Mouse (Mus musculus) cerebral cortex, adult 2 months (tissue): ENCODE results near the gene Fndc3b.

Experiments
- WGBS: fragments of 180-500 bp; shearing (Covaris S2); methylation state at CpG from one replicate; pipeline ENCODE4 v1.1.7; 2018; 5-methylcytosine and 5-hydroxymethylcytosine counted together

Gene Fndc3b

DNA sequence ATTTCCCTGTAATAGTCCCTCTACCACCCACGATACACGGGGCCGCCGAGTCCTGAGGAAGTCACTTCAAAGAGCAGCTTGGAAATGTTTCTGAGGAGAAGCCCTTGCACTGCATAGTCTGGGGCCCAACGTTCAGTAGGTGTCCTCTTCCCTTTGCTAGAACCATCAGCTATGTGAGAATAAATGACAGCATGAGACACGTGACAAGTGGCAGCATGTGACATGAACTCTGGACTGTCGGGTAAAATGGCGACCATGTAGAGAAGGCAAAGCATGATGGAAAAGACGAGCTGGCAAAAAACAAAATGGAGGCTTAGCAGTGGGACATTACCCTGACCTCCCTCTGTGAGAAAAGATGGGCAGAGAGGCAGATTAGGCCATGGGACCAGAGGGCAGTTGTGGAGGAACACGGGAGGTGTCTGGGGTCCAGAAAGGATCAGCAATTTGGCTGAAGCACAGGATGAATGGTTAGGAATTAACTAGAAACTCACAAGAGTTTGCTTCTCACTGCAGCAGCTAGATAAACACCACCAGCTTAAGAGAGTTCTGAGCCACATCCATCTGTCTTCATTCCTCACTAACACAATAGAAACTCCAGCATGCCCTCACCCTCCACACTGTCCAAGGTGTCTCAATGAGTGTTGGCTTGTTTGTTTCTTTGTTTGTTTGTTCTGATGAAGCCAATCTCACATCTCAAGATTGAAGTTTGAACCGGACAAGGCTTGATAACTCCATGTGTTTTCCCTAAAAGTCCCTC is 118.2 kb downstream of the Fndc3b start:
- 76% methylated on average over 11 of the region's 11 CpGs for WGBS

DNA sequence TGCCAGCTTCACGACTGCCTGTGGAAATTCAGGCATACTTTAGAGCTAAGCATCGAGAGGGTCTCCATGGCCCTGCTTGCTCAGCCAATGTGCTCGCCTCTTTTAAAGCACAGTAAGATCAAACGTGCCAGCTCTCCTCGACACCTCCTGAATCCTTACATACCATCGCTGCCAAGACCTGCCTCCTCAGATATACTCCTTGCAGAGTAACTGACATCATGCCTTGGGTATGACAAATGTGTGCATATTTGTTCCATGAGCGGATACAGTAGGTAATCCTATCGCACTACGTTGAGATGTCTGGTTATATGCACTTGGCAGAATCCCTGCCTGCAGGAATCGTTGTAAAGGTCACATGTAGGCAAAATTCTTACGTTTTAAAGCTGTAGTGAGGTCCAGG is 120.3 kb downstream of the Fndc3b start:
- WGBS, result 71% methylated on average over 11 of the region's 11 CpGs

DNA sequence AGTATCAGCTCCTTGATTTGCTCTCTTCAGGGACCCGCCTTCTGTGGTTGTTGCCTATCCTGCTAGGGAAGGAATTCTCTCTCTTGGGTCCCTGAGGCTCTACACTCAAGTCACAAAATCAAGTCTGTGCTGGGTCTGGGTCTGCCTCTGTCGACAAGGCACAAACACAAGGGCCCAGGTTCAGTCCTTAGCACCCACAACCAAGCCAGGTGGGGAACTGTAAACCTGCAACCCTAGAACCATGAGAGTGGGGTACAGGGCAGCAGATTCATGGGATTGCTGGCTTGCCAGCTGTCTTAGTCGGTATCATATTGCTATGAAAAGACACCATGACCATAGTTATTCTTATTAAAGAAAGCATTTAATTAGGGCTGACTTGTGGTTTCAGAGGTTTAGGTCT is 121.8 kb downstream of the Fndc3b start:
- 94% methylated on average over 3 of the region's 3 CpGs for WGBS

GRCm38 (mm10) chr3:27588604-27589003 is 122.5 kb downstream of the Fndc3b start:
- 90% methylated on average over 11 of the region's 11 CpGs for WGBS

DNA sequence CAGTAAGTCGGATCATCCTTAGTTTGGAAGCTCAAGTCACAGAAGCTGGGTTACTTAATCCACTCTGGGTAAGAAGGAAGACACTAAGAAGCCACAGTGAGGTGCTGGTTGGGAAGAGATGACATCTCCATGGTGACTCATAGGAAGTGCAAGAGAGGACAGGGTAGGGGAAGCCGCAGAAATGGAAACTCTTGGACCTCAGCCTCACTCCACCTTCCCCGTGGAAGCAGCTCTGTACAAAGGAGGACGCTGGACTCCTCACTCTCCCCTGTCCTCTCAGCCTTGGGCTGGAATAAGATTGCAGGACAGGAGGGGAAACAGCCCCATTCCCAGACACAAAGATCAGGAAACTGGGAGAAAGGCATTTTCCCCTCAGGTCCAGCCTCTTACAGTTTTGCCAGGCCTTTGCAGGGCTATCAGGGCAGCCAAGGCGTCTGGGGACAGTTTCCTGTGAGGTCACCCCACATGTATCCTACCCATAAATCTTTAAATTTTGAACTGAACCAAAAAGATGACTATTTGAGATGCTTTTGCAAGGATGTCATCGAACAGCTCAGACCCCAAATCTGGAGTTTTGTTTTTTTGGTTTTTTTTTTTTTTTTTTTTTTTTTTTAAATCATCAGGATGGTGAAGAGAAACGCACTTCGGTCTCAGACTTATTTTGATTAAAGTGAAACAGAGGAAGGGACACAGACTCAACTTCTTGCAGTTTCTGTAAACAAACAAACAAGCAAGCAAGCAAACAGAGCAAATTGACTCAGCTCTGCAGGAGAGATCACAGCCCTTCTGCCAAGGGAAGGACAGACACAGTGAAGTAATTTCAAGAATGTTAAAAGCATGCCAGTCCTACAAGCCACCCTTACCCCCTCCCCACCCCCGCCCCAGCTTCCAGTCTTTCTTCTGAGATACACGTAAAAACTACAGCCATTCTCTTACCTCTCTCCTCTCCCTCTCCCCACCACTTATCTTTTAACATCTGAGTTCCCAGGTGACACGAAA is 126.2 kb downstream of the Fndc3b start:
- 65% methylated on average over 11 of the region's 11 CpGs for WGBS

GRCm38 (mm10) chr3:27581931-27582840 is 128.9 kb downstream of the Fndc3b start:
- 73% methylated on average over 6 of the region's 6 CpGs for WGBS

DNA sequence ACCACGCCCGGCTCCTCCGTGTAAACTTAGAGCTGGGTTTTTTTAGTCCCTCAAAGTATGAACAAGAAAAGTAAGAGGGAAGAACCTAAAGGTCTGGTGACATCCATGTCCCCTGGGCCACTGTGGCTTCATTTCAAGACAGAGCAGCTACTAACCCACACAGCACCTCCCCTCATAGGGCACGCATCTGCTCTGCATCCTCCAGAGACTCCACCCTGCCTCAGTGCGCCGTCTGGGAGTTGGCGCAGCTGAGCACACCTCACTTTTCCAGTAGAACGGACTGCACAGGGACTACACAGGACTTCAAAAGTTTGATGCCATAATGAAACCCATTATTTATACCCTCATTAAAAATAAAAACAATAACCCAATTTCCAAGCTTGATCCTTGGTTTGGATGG is 130.2 kb downstream of the Fndc3b start:
- WGBS, result 93% methylated on average over 8 of the region's 8 CpGs

- 78% methylated on average over 7 of the region's 7 CpGs for WGBS
These were observed 131.1 kb downstream of the Fndc3b start for GRCm38 (mm10) chr3:27579894-27580613.

GRCm38 (mm10) chr3:27579229-27579628 is 131.9 kb downstream of the Fndc3b start:
- 75% methylated on average over 8 of the region's 8 CpGs for WGBS

DNA sequence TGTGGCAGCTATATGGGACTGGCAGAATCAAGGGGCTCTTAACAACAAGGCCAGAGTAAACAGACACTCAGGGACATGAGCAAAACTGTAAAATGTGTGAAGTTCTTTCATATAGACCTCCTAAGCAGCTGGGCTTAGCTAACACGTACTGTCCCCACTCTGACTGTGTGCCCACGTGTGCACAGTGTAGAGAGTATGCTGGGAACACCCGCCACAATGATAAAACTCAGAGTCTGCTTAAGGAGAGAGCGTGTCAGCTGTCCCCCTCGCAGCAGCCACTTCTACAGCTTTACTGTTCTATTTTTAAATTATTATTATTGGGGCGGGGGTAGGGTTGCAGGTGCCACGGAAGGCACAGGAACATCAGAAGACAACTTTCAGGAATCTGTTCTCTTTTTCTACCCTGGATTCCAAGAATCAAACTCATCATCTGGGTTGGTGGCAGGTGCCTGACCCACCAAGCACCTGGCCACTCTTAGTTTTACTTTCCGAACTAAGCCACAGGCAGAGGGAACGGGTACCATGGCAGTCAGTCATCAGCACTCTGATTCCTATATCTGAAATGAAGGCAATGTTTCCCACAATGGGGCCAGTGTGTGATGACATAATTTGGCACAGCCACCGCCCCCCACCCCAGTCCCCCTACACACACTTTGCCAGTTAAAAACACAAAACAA is 133.6 kb downstream of the Fndc3b start:
- WGBS, result 82% methylated on average over 10 of the region's 10 CpGs

DNA sequence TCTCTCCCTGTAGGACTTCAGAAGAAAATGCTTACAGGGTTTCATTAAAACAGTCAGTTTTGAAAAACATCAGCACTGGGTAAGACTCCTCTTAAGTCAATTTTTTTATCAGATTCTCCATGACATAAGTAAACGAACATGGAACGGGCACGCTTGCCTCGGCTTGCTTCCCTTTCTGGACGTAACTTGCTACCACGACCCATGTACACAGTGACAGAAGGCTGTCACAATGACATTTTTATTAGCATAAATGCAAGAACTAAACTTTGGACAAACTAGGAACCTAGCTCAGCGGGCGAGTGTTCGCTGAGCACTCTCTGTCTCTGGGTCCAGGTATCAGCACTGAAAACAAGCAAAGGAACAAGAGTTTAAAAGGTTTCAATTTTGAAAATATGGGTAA is 136.9 kb downstream of the Fndc3b start:
- 97% methylated on average over 9 of the region's 9 CpGs for WGBS

DNA sequence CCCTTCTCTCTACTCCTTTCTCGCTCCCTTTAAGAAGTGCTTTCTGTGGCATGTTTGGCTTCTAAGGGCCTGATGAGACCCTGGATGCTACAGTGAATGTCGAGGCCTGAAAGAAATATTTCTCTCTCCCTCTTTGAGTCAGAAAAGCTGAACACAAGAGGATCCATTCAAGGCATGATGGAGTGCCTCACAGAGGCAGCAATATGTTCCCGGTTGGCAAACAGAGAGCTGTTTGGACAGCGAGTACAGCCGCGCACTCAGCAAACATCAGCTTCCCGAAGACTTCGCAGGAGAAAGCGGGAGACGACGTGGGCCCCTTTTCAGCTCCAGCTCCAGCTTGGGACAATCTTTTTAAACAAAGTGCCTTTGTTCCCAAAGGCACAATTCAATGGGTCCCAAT is 137.6 kb downstream of the Fndc3b start:
- WGBS, result 60% methylated on average over 11 of the region's 11 CpGs

GRCm38 (mm10) chr3:27572305-27572704 is 138.8 kb downstream of the Fndc3b start:
- 62% methylated on average over 6 of the region's 6 CpGs for WGBS

GRCm38 (mm10) chr3:27565314-27565713 is 145.8 kb downstream of the Fndc3b start:
- 87% methylated on average over 4 of the region's 4 CpGs for WGBS

DNA sequence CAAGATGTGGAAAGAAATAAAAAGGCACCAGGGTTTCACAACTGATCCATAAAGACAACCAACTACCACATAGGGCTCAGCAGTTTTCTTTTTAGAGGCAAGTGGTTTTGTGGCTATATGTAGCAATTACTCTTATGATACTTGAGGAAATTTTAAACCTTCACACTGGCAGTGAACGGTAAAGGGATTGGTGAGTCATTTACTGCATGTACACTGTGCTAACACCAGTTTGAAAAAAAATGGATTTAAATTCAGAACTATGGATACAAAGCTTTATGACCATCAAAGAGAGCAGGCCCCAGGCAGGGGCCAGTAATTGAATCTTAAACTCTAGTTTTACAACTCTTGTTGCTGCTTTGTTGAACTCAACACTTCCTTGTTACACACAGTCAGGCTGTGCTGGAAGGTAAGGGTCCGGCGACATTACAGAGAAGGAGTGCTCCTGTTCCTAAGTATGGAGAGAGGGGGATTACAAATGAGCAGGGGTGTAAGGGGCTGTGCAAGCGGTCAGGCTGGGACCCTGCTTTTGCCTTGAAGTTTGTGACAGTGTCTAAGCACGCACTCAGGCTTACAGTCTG is 148.0 kb downstream of the Fndc3b start:
- WGBS, result 90% methylated on average over 5 of the region's 5 CpGs

DNA sequence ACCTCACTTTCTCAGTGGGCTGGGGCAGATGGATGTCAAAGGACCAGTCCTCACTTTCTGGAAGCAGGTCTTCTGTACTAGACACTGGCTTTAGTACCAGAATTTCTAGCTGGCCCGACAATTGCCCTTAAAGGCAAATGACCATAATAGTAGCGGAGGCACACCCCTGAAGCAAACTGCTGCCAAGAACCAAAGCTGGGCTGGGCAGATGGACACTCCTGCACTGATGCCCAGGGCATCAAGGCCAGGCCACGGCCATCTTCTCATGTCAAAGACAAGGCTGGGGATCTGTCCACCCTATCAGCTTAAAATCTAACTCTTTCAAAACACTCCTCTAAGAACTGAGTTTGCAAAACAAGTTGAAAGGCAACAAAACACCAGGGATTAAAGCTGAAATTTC is 148.6 kb downstream of the Fndc3b start:
- 83% methylated on average over 3 of the region's 3 CpGs for WGBS

GRCm38 (mm10) chr3:27561921-27562320 is 149.2 kb downstream of the Fndc3b start:
- WGBS, result 93% methylated on average over 2 of the region's 2 CpGs

- WGBS, result 94% methylated on average over 4 of the region's 4 CpGs
These were observed 151.8 kb downstream of the Fndc3b start for GRCm38 (mm10) chr3:27559316-27559715.

GRCm38 (mm10) chr3:27557100-27558004 is 153.8 kb downstream of the Fndc3b start:
- WGBS, result 93% methylated on average over 4 of the region's 4 CpGs
